Mouse (Mus musculus): Measurements from ENCODE around the gene Ppt2.

Ppt2 gene

GRCm38 (mm10) chr17:34611050-34611449, 17.3 kb downstream of the Ppt2 start:
- in situ Hi-C loops (cut with MboI, MseI), result no loop called here

- in situ Hi-C loops (cut with MboI, MseI), result no loop called here
These were observed 20.3 kb downstream of the Ppt2 start for GRCm38 (mm10) chr17:34607997-34608396.

GRCm38 (mm10) chr17:34606186-34607039, 21.9 kb downstream of the Ppt2 start:
- in situ Hi-C loops (cut with MboI, MseI), result no loop called here

GRCm38 (mm10) chr17:34605609-34606008, 22.7 kb downstream of the Ppt2 start:
- in situ Hi-C loops (cut with MboI, MseI), result no loop called here

- in situ Hi-C loops (cut with MboI, MseI), result loop anchor here in 1 of 2 experiments (5.0 kb wide), 1 partner anchor 487 kb away; the partner anchor contains the start of gene H2-DMa
These were observed 23.6 kb downstream of the Ppt2 start for GRCm38 (mm10) chr17:34604511-34605237.

GRCm38 (mm10) chr17:34604061-34604508, 24.2 kb downstream of the Ppt2 start, which contains the start of gene Agpat1:
Agpat1 (plus strand) TSS chr17:34604262.
- in situ Hi-C loops (cut with MboI, MseI), result loop anchor here in 1 of 2 experiments (5.0 kb wide), 1 partner anchor 487 kb away; the partner anchor contains the start of gene H2-DMa

GRCm38 (mm10) chr17:34603375-34604060, 24.8 kb downstream of the Ppt2 start, which contains the start of gene Rnf5:
Rnf5 (minus strand) TSS chr17:34603690.
- in situ Hi-C loops (cut with MboI, MseI), result loop anchor here in 1 of 2 experiments (5.0 kb wide), 1 partner anchor 486 kb away; the partner anchor contains the start of gene H2-DMa

GRCm38 (mm10) chr17:34601796-34602195, 26.5 kb downstream of the Ppt2 start:
- in situ Hi-C loops (cut with MboI, MseI), result loop anchor here in 1 of 2 experiments (5.0 kb wide), 1 partner anchor 484 kb away; the partner anchor contains the start of gene H2-DMa

GRCm38 (mm10) chr17:34599891-34600290, 28.4 kb downstream of the Ppt2 start:
- in situ Hi-C loops (cut with MboI, MseI), result loop anchor here in 1 of 2 experiments (5.0 to 25.0 kb wide), 2 partner anchors 483 to 1662 kb away; partner anchors contain the start of genes H2-DMa, Rpp21 and Trim39

- in situ Hi-C loops (cut with MboI, MseI), result loop anchor here in 1 of 2 experiments (25.0 kb wide), 1 partner anchor 1665 kb away; the partner anchor contains the start of genes Rpp21 and Trim39
These were observed 30.7 kb downstream of the Ppt2 start, which contains the start of gene Ager for GRCm38 (mm10) chr17:34597566-34598095. Ager (plus strand) TSS chr17:34597862.

GRCm38 (mm10) chr17:34596098-34596497, 32.2 kb downstream of the Ppt2 start:
- in situ Hi-C loops (cut with MboI, MseI), result loop anchor here in 1 of 2 experiments (25.0 kb wide), 1 partner anchor 1666 kb away; the partner anchor contains the start of genes Rpp21 and Trim39

GRCm38 (mm10) chr17:34593752-34594525, 34.4 kb downstream of the Ppt2 start:
- in situ Hi-C loops (cut with MboI, MseI), result loop anchor here in 1 of 2 experiments (25.0 kb wide), 1 partner anchor 1668 kb away; the partner anchor contains the start of genes Rpp21 and Trim39

- in situ Hi-C loops (cut with MboI, MseI), result loop anchor here in 1 of 2 experiments (25.0 kb wide), 1 partner anchor 1669 kb away; the partner anchor contains the start of genes Rpp21 and Trim39
These were observed 35.4 kb downstream of the Ppt2 start for GRCm38 (mm10) chr17:34592581-34593549.

GRCm38 (mm10) chr17:34591994-34592375, 36.3 kb downstream of the Ppt2 start:
- in situ Hi-C loops (cut with MboI, MseI), result loop anchor here in 1 of 2 experiments (25.0 kb wide), 1 partner anchor 1670 kb away; the partner anchor contains the start of genes Rpp21 and Trim39

- in situ Hi-C loops (cut with MboI, MseI), result loop anchor here in 1 of 2 experiments (25.0 kb wide), 1 partner anchor 1671 kb away; the partner anchor contains the start of genes Rpp21 and Trim39
These were observed 37.0 kb downstream of the Ppt2 start, which contains the start of gene Pbx2 for GRCm38 (mm10) chr17:34591029-34591993. Pbx2 (plus strand) TSS chr17:34591266.

- in situ Hi-C loops (cut with MboI, MseI), result loop anchor here in 1 of 2 experiments (25.0 kb wide), 1 partner anchor 1672 kb away; the partner anchor contains the start of genes Rpp21 and Trim39
These were observed 37.9 kb downstream of the Ppt2 start for GRCm38 (mm10) chr17:34590154-34590987.
